Mouse (Mus musculus) neural tube, embryonic 15.5 days (tissue): Measurements from ENCODE around the gene Aff1. TPM values are rescaled to one million over a fixed set of nuclear protein-coding genes. Genes with fewer than 3 reads are reported as not detected.

Experiments used
- ATAC-seq: fragments of 200-750 bp; cut with Nextera tagmentation; 2 replicates; pipeline ENCODE4 v1.8.0; 2017; ENCODE audit warnings: mild to moderate bottlenecking, moderate TSS enrichment, moderate library complexity; ENCODE audit not compliant: low FRiP score
- H3K27ac ChIP-seq: fragments of 300-500 bp; sonication (generic); replicated peaks from 2 replicates; pipeline ENCODE4 v1.5.1; 2015; ENCODE audit warnings: mild to moderate bottlenecking, inconsistent platforms
- H3K27me3 ChIP-seq: fragments of 300-500 bp; sonication (generic); replicated peaks from 2 replicates; pipeline ENCODE4 v1.6.1; 2015; ENCODE audit warnings: inconsistent platforms
- H3K36me3 ChIP-seq: fragments of 300-500 bp; sonication (generic); 2 replicates; pipeline ENCODE4 v1.6.1; 2015; ENCODE audit warnings: inconsistent platforms
- H3K4me1 ChIP-seq: fragments of 300-500 bp; sonication (generic); 2 replicates; pipeline ENCODE4 v1.6.1; 2015; ENCODE audit warnings: inconsistent platforms
- H3K4me2 ChIP-seq: fragments of 300-500 bp; sonication (generic); 2 replicates; pipeline ENCODE4 v1.6.1; 2015; ENCODE audit warnings: inconsistent platforms, mild to moderate bottlenecking, moderate library complexity
- H3K4me3 ChIP-seq: fragments of 300-500 bp; sonication (generic); replicated peaks from 2 replicates; pipeline ENCODE4 v1.5.1; 2015; ENCODE audit warnings: mild to moderate bottlenecking, inconsistent platforms
- H3K9ac ChIP-seq: fragments of 300-500 bp; sonication (generic); replicated peaks from 2 replicates; pipeline ENCODE4 v1.6.1; 2015; ENCODE audit warnings: mild to moderate bottlenecking, inconsistent platforms
- H3K9me3 ChIP-seq: fragments of 300-500 bp; sonication (generic); replicated peaks from 2 replicates; pipeline ENCODE4 v1.6.1; 2016; ENCODE audit warnings: inconsistent platforms
- WGBS: fragments of 180-500 bp; shearing (Covaris S2); methylation state at CpG from one replicate; pipeline ENCODE4 v1.1.7; 2015; ENCODE audit warnings: mixed read lengths; 5-methylcytosine and 5-hydroxymethylcytosine counted together
- polyA plus RNA-seq: library from polyadenylated mRNA; unstranded; fragments of >200 nt; fragmentation: Nextera tagmentation; extraction: Ambion mirVana; gene quantifications from 2 replicates; pipeline ENCODE4 v1.2.1, GENCODE M21; 2015

Aff1 gene
- polyA plus RNA-seq, 1 experiment from 2014 or later: 1.7 TPM

GRCm38 (mm10) chr5:103778314-103779117 lies 86.3 kb downstream of the Aff1 start:
- peak overlapping the region; percentile 25 for H3K4me3 ChIP-seq
- peak overlapping the region; percentile 56 for H3K4me2 ChIP-seq
- no peaks in the 10 kb centered on the region for H3K27me3 ChIP-seq
- H3K36me3 ChIP-seq: no peaks in the 10 kb centered on the region
- H3K9me3 ChIP-seq: no peaks in the 10 kb centered on the region
- peak overlapping the region; percentile 18; the same call in 1 of the 2 replicates for H3K9ac ChIP-seq
- 2% methylated on average over 17 of the region's 17 CpGs for WGBS
- peak overlapping the region; percentile 60 for H3K27ac ChIP-seq
- peak; percentile 80 for ATAC-seq
- peaks cover 34% of the 10 kb centered on the region for H3K4me1 ChIP-seq

GRCm38 (mm10) chr5:103779836-103780235 lies 87.7 kb downstream of the Aff1 start:
- H3K4me2 ChIP-seq: no peak overlapping the region
- H3K9me3 ChIP-seq: no peaks in the 10 kb centered on the region
- H3K27me3 ChIP-seq: no peaks in the 10 kb centered on the region
- peaks cover 31% of the 10 kb centered on the region for H3K4me1 ChIP-seq
- no peak overlapping the region for H3K4me3 ChIP-seq
- H3K27ac ChIP-seq: no peak overlapping the region
- no peak for ATAC-seq
- WGBS: 40% methylated on average over 10 of the region's 10 CpGs
- no peak overlapping the region for H3K9ac ChIP-seq
- H3K36me3 ChIP-seq: no peaks in the 10 kb centered on the region

GRCm38 (mm10) chr5:103780266-103780665 lies 88.1 kb downstream of the Aff1 start:
- ATAC-seq: no peak
- peaks cover 31% of the 10 kb centered on the region for H3K4me1 ChIP-seq
- no peak overlapping the region for H3K9ac ChIP-seq
- 26% methylated on average over 6 of the region's 6 CpGs for WGBS
- H3K27ac ChIP-seq: no peak overlapping the region
- H3K36me3 ChIP-seq: no peaks in the 10 kb centered on the region
- H3K4me2 ChIP-seq: no peak overlapping the region
- no peak overlapping the region for H3K4me3 ChIP-seq
- no peaks in the 10 kb centered on the region for H3K9me3 ChIP-seq
- no peaks in the 10 kb centered on the region for H3K27me3 ChIP-seq

- ATAC-seq: no peak
- Histone ChIP-seq H3K4me2 (no peak overlapping the region), H3K27ac (no peak overlapping the region), H3K36me3 (no peaks in the 10 kb centered on the region), H3K4me1 (peaks cover 31% of the 10 kb centered on the region), H3K27me3 (no peaks in the 10 kb centered on the region), H3K4me3 (no peak overlapping the region), H3K9me3 (no peaks in the 10 kb centered on the region), H3K9ac (no peak overlapping the region)
- WGBS: 85% methylated on average over 6 of the region's 6 CpGs
Measured at GRCm38 (mm10) chr5:103780836-103781235, 88.7 kb downstream of the Aff1 start.

GRCm38 (mm10) chr5:103783086-103783668 lies 91.0 kb downstream of the Aff1 start:
- H3K9me3 ChIP-seq: no peaks in the 10 kb centered on the region
- H3K4me1 ChIP-seq: peaks cover 20% of the 10 kb centered on the region
- 84% methylated on average over 11 of the region's 11 CpGs for WGBS

GRCm38 (mm10) chr5:103786096-103786495 lies 93.9 kb downstream of the Aff1 start:
- ATAC-seq: no peak
- Histone ChIP-seq H3K27me3 (no peaks in the 10 kb centered on the region), H3K4me3 (no peak overlapping the region), H3K4me1 (peaks cover 4% of the 10 kb centered on the region; the same call in 1 of the 2 replicates), H3K9me3 (no peaks in the 10 kb centered on the region), H3K36me3 (no peaks in the 10 kb centered on the region), H3K9ac (no peak overlapping the region), H3K4me2 (no peak overlapping the region), H3K27ac (no peak overlapping the region)
- 85% methylated on average over 10 of the region's 10 CpGs for WGBS

More at GRCm38 (mm10) chr5:103783086-103783668, 91.0 kb downstream of the Aff1 start:
- Histone ChIP-seq H3K27ac (no peak overlapping the region), H3K9ac (no peak overlapping the region), H3K36me3 (no peaks in the 10 kb centered on the region), H3K27me3 (no peaks in the 10 kb centered on the region), H3K4me2 (no peak overlapping the region), H3K4me3 (no peak overlapping the region)
- no peak for ATAC-seq

GRCm38 (mm10) chr5:103788476-103788875 lies 96.3 kb downstream of the Aff1 start:
- Histone ChIP-seq H3K27ac (no peak overlapping the region), H3K4me3 (no peak overlapping the region), H3K27me3 (no peaks in the 10 kb centered on the region), H3K36me3 (no peaks in the 10 kb centered on the region), H3K4me1 (peaks cover 4% of the 10 kb centered on the region; the same call in 1 of the 2 replicates), H3K9ac (no peak overlapping the region), H3K9me3 (no peaks in the 10 kb centered on the region), H3K4me2 (no peak overlapping the region)
- no peak for ATAC-seq
- WGBS: 62% methylated on average over 6 of the region's 6 CpGs

- Histone ChIP-seq H3K27me3 (no peaks in the 10 kb centered on the region), H3K27ac (peak overlapping the region; percentile 54; the same call in 1 of the 2 replicates), H3K4me1 (peaks cover 4% of the 10 kb centered on the region; the same call in 1 of the 2 replicates), H3K36me3 (no peaks in the 10 kb centered on the region), H3K9me3 (no peaks in the 10 kb centered on the region), H3K4me3 (no peak overlapping the region), H3K4me2 (no peak overlapping the region), H3K9ac (no peak overlapping the region)
- no peak for ATAC-seq
- WGBS: 48% methylated on average over 2 of the region's 2 CpGs
Measured at GRCm38 (mm10) chr5:103788976-103789375, 96.8 kb downstream of the Aff1 start.

- ATAC-seq: peak; percentile 63
- WGBS: 83% methylated on average over 9 of the region's 9 CpGs
Measured at GRCm38 (mm10) chr5:103789619-103790116, 97.5 kb downstream of the Aff1 start.

GRCm38 (mm10) chr5:103791741-103792140 lies 99.6 kb downstream of the Aff1 start:
- no peaks in the 10 kb centered on the region for H3K9me3 ChIP-seq
- no peak overlapping the region for H3K4me2 ChIP-seq
- WGBS: 85% methylated on average over 7 of the region's 7 CpGs
- H3K4me3 ChIP-seq: no peak overlapping the region
- H3K4me1 ChIP-seq: peaks cover 4% of the 10 kb centered on the region; the same call in 1 of the 2 replicates
- H3K27ac ChIP-seq: no peak overlapping the region
- H3K36me3 ChIP-seq: no peaks in the 10 kb centered on the region
- no peak overlapping the region for H3K9ac ChIP-seq
- H3K27me3 ChIP-seq: no peaks in the 10 kb centered on the region
- ATAC-seq: no peak

More at GRCm38 (mm10) chr5:103789619-103790116, 97.5 kb downstream of the Aff1 start:
- Histone ChIP-seq H3K27me3 (no peaks in the 10 kb centered on the region), H3K4me1 (peaks cover 4% of the 10 kb centered on the region; the same call in 1 of the 2 replicates), H3K9me3 (no peaks in the 10 kb centered on the region), H3K36me3 (no peaks in the 10 kb centered on the region), H3K4me2 (no peak overlapping the region), H3K4me3 (no peak overlapping the region), H3K27ac (peak overlapping the region; percentile 54), H3K9ac (no peak overlapping the region)

GRCm38 (mm10) chr5:103795121-103795520 lies 102.9 kb downstream of the Aff1 start:
- Histone ChIP-seq H3K9me3 (no peaks in the 10 kb centered on the region), H3K36me3 (no peaks in the 10 kb centered on the region), H3K4me1 (peaks cover 16% of the 10 kb centered on the region), H3K4me3 (no peak overlapping the region), H3K27ac (no peak overlapping the region), H3K27me3 (no peaks in the 10 kb centered on the region), H3K9ac (no peak overlapping the region), H3K4me2 (no peak overlapping the region)
- 94% methylated on average over 5 of the region's 5 CpGs for WGBS
- ATAC-seq: no peak

GRCm38 (mm10) chr5:103796035-103796434 lies 103.9 kb downstream of the Aff1 start:
- Histone ChIP-seq H3K27ac (no peak overlapping the region), H3K4me1 (peaks cover 16% of the 10 kb centered on the region), H3K27me3 (no peaks in the 10 kb centered on the region), H3K36me3 (no peaks in the 10 kb centered on the region), H3K4me2 (no peak overlapping the region), H3K9ac (no peak overlapping the region), H3K4me3 (no peak overlapping the region), H3K9me3 (no peaks in the 10 kb centered on the region)
- WGBS: 95% methylated on average over 3 of the region's 3 CpGs
- no peak for ATAC-seq
